Mouse (Mus musculus) C2C12 (cell line): ENCODE measurements at regions not wholly inside any gene's neighbourhood (a gene's known extent, or its start where the extent isn't known, plus 50 kb on each side); places are given as distances from the start of the nearest gene placed in this dataset.

ENCODE experiments used
- CEBPB ChIP-seq: IDR thresholded peaks from one replicate; pipeline ENCODE4 v1.6.1; 2011; ENCODE audit warnings: low read depth, mild to moderate bottlenecking, control low read depth, moderate library complexity
- CTCF ChIP-seq: IDR thresholded peaks from one replicate; pipeline ENCODE4 v1.5.1; 2011; ENCODE audit not compliant: control insufficient read depth, insufficient read depth, insufficient read length
- FOSL1 ChIP-seq: IDR thresholded peaks from one replicate; pipeline ENCODE4 v1.8.0; 2011; ENCODE audit warnings: mild to moderate bottlenecking, low read length; ENCODE audit not compliant: poor library complexity, insufficient read depth, severe bottlenecking
- MAX ChIP-seq: IDR thresholded peaks from one replicate; pipeline ENCODE4 v1.6.1; 2011; ENCODE audit warnings: mild to moderate bottlenecking, control low read depth
- MYOD1 ChIP-seq: IDR thresholded peaks from one replicate; pipeline ENCODE4 v1.6.1; 2011; ENCODE audit warnings: low read depth; ENCODE audit not compliant: control insufficient read depth, insufficient read length
- MYOG ChIP-seq: IDR thresholded peaks from one replicate; pipeline ENCODE4 v1.6.1; 2011; ENCODE audit not compliant: control insufficient read depth, insufficient read length; ENCODE audit errors: extremely low read depth
- USF1 ChIP-seq: IDR thresholded peaks from one replicate; pipeline ENCODE4 v1.6.1; 2011; ENCODE audit warnings: low read depth, mild to moderate bottlenecking, control low read depth, moderate library complexity

DNA sequence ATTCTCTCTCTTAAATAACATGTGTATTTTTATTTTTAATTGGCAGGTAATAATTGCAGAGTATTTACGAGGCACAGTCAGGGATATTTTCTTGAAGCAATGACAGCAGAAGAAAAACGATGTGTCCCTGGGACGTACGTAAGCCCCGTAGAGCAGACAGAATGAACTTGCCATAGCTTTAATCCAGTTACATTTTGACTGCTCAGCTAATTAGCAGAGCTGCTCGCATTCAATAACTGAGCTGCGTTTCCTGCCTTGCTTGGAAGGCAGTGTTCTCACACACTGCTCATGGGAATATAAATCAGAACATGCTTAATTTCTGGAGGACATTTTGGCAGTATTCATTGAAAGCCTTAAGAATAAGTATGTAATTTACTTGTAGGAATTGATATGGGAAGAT, 78.6 kb upstream of the Auts2 start:
- no peak for TF ChIP-seq CTCF
- no peak for TF ChIP-seq CEBPB
- no peak for TF ChIP-seq USF1
- no peak for TF ChIP-seq FOSL1
- no peak for TF ChIP-seq MYOD1
- TF ChIP-seq MAX, result no peak
- TF ChIP-seq MYOG, result no peak
